Mouse (Mus musculus): Measurements from ENCODE around the gene Slc44a5. TPM values are rescaled to one million over a fixed set of nuclear protein-coding genes. Genes with fewer than 3 reads are reported as not detected.

Gene Slc44a5
- total RNA-seq, 2 experiments from 2014 or later: 9.0 to 9.3 TPM

- no peak overlapping the region for H3K4me3 ChIP-seq
- no peak for DNase-seq (ENCODE audit: extremely low spot score in 1 of 2, low spot score in 2 of 2)
- H3K27ac ChIP-seq: no peak overlapping the region
- no peak for TF ChIP-seq CTCF (IDR thresholded peaks at IDR 0.05)
- intact Hi-C loops (cut with DNase I): no loop called here
Observed at GRCm38 (mm10) chr3:154298490-154298889, 325.3 kb downstream of the Slc44a5 start.

GRCm38 (mm10) chr3:154300006-154300405, 326.8 kb downstream of the Slc44a5 start:
- no peak overlapping the region for H3K27ac ChIP-seq
- no peak for DNase-seq (ENCODE audit: extremely low spot score in 1 of 2, low spot score in 2 of 2)
- no peak overlapping the region for H3K4me3 ChIP-seq
- intact Hi-C loops (cut with DNase I): no loop called here
- TF ChIP-seq CTCF (IDR thresholded peaks at IDR 0.05): no peak

GRCm38 (mm10) chr3:154301102-154301501, 327.9 kb downstream of the Slc44a5 start:
- no peak overlapping the region for H3K27ac ChIP-seq
- TF ChIP-seq CTCF (IDR thresholded peaks at IDR 0.05): no peak
- DNase-seq (ENCODE audit: extremely low spot score in 1 of 2, low spot score in 2 of 2): no peak
- H3K4me3 ChIP-seq: no peak overlapping the region
- intact Hi-C loops (cut with DNase I): no loop called here

- no peak for TF ChIP-seq CTCF (IDR thresholded peaks at IDR 0.05)
- Histone ChIP-seq H3K27ac (no peak overlapping the region), H3K4me3 (no peak overlapping the region)
- intact Hi-C loops (cut with DNase I): no loop called here
- DNase-seq (ENCODE audit: extremely low spot score in 1 of 2, low spot score in 2 of 2): no peak
Observed at GRCm38 (mm10) chr3:154305163-154305884, 332.1 kb downstream of the Slc44a5 start.

- no peak overlapping the region for H3K27ac ChIP-seq
- H3K4me3 ChIP-seq: no peak overlapping the region
- TF ChIP-seq CTCF (IDR thresholded peaks at IDR 0.05): peak; percentile 41
- intact Hi-C loops (cut with DNase I): no loop called here
- DNase-seq (ENCODE audit: extremely low spot score in 1 of 2, low spot score in 2 of 2): no peak
Observed at GRCm38 (mm10) chr3:154317651-154318248, 344.5 kb downstream of the Slc44a5 start.

Other genes starting within 250 kb of the Slc44a5 start
- gene St6galnac3, start 248.3 kb upstream of the Slc44a5 start, total RNA-seq (2021): 10 to 100 TPM; 17.1 to 18.8 TPM
- not detected for gene Asb17, start 129.2 kb upstream of the Slc44a5 start, total RNA-seq (2021)
- gene Msh4, start 67.3 kb upstream of the Slc44a5 start, total RNA-seq (2021): under 1 TPM; 0.30 to 0.36 TPM
- 10 to 100 TPM; 69.2 to 70.8 TPM for gene Rabggtb, start 60.4 kb upstream of the Slc44a5 start, total RNA-seq (2021)
- 10 to 100 TPM; 44.8 to 47.3 TPM for gene Acadm, start 28.8 kb upstream of the Slc44a5 start, total RNA-seq (2021)

All from left cerebral cortex, adult 2 months (tissue).